Mouse (Mus musculus) effector memory CD4-positive, alpha-beta T cell, adult 7 months (primary cell): ENCODE results near the gene Cdk10. TPM values are rescaled to one million over a fixed set of nuclear protein-coding genes. Genes with fewer than 3 reads are reported as not detected.

Source experiments
- polyA plus RNA-seq: library from polyadenylated mRNA; unstranded; fragments of 100-300 nt; shearing (Covaris generic); gene quantifications from one replicate; pipeline ENCODE4 v1.2.1, GENCODE M21; 2017

The Cdk10 gene
- polyA plus RNA-seq = 16.1 TPM

DNA sequence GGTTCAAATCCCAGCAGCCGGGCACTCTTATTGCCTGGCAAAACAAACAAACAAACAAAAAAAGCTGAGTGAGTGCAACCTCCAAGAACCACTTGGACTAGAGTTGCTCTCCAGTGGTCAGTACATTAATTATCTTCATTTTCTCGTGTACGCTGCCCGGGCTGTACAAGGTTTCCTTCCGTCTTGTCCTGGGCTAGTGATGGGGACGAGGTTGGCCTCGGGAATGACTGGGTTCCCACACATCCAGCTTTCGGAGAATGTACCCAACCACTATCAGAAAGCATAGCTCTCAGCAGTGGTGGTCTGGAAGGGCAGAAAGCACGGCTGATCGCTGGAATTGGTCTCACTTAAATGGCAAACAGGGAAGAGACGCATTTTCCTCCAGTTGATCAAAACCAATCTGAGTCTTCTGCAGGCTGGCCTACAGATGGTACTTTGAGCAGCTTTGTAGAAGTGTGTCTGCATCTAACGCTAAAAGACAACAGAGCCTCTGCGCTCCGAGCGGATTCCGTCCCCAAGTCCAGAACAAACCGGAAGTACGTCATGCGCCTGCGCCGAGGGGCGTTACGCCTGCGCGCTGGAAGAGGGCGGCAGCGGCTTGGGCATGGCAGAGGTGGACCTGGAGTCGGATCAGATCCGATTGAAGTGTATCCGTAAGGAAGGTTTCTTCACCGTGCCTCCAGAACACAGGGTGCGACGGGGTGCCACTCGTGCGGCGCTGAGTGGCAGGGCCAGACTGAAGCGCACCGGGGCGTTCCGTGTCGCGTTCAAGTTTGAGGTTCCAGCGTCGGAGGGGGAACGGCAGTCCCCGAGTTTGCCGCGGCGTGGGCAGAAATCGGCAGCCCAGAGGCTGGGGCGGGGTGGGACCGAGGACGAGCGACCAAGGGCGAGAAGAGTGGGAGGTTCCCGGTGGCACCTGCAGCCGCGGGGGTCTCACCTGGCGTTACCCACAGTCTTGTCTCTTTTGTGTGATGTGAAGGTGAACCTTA is at the start of gene Cdk10:
Gene Cdk10, plus strand, starts transcription at position 565 of the 989 bp plus-strand sequence.

DNA sequence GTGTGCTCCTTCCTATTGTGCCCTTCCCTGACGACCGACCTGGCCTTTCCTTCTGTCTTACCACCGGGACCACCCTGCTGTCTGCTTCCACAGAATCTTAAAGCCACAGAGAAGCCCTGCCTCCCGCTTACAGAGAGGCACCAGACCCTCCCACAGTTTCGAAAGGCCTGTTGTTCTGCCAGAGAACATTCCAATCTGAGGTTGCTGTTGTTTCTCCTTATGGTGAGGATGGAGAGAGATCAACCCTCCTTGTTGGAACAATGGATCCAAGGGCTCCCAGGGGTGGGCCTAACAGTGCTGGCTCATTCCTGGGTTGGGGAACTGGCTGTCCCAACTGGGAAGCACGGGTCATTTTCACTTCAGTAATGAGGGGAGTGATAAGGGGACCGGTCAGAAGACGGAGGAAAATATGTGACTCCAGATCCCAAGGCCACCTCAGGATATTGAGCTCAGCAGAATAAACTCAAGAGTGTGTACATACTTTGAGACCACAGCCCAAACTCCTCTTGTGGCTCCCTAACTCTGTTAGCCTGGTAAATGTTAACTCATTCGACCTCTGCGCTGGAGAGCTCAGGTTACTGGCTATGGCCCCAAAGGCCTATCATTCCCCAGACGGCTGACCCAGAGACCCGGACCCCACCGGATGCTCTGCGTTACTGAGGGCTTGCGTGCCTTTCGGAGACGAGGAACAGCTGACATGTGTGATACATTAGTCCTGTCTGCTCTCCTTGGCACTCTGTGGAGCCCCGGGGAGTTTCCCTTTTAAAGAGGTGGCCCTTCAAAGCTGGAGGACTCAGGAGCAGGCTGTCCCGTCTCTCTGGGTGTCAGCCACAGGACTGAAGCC is 38.9 kb upstream of the Cdk10 start, which contains the start of gene Dpep1:
Gene Dpep1, plus strand, starts transcription at position 677 of the 844 bp plus-strand sequence.

DNA sequence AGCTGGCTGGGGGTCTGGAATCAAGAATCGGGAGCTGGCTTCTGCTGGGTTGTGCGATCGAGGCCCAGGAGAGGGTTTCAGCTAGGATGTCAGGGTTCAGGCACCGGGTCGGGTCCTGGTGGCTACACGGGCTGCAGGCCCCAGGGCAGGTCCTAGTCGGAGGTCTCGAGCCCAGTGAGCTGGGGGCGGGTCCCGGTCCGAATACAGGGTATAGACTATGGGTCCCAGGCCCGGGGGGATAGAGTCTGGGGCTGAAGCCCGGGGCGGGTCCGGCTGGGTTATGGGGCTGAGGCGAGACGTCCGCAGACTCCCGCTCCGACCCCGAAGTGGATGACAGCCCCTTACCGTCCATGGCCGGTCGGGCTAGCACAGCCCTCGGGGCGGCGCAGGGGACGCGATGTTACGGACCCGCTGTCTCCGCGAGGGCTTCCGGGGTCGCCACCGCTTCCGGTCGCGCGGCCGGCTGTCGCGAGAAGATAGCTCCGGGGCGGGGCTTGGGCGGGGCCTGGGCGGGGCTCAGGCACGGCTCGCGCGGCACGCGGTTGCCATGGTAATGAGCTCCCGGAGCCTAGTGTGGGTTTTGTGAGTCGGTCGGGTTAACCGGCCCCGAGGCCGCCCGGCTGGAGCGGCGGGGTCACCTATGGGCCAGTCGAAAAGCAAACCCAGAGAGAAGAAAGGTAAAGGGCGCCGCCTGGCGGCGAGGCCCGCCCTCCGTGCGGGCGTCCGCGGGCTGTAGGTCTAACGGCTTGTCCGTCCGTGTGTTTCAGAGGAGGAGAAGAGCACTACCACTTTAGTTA is 12.1 kb upstream of the Cdk10 start, which contains the start of the genes Chmp1a and Spata33:
Gene Chmp1a, minus strand, starts transcription at position 443 of the 797 bp plus-strand sequence.
Gene Spata33, plus strand, starts transcription at position 512 of the 797 bp plus-strand sequence.

DNA sequence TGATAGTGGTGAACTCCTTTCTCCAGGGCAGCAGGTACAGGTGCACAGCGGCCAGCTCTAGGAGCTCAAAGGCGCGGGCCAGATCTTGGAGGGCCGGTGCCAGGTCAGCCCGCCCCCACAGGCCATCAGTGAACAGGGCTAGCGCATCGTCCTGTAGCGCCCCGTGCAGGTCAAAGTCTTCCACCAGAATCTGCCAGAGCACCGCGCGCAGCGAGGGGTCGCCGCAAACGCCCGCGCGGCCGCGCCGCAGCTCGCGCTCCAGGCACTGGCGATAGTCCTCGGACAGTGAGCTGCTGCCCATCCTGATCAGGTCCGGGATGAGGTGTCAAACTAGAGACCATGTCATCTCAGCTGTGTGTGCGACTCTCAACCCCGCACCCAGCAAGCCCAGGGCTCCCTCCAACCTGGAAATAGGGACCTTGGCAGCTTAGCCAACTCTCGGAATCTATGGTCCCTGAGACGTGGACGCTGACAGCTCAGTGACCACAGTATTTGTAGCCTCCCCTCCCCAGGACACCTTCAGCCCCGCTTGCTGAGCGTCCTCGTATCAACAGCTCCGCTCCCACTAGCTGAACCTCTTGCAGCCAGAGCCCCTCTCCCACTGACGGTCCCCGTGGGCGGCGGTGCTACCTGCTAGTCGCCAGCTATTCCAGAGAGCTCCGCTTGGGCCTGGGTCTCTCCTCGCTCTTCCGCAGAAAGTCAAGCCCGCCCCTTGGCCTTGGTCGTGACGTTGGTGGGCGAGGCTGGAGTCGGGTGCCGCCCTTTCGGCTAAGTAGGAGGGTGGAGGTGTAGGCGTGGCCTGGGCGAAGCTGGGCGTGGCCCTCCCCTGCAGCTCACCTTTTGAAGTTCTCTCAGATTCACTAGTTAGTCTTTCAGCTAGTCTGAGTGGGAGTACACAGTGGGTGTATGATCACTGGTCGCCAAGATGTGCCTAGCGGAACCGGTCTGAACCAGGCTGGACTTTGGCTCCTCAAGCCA is 11.2 kb downstream of the Cdk10 start, which contains the start of gene Spata2l:
Gene Spata2l, minus strand, starts transcription at position 714 of the 978 bp plus-strand sequence.

DNA sequence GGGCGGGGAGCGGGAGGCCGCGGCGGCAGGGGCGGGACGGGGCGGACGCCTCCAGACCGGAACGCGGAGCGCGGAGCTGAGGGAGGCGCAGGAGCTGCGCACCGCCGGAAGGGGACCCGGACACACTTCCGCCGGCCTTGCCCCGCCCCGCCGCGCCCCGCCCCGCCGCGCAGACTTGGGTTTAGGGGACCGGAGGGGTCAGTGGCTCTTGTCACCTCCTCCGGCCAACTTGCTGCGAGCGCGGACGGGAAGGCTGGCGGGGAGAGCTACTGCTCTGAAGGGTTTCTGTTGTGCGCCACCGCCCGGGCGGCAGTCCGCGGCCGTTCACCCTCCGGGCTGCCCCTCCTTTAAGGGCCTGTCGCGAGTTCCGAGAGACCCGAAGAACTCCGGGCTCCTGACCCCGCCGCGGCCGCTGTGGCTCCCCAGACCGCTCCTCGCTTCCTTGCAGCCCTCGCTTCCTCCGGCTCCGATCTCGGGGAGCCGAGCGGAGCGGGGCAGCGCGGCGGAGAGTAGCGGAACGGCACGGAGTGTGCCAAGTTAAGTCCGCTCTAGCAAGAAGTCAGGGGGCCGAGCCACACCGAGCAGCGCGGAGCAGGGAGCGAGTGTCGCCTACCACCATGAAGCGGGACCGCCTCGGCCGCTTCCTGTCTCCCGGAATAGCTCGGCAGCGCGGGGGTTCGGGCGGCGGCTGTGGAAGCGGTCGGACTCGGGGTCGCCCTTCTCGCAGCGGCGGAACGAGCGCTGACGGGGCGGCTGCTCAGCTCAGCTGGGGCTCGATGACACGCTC is 29.6 kb downstream of the Cdk10 start, which contains the start of the genes Zfp276 and Vps9d1:
Gene Zfp276, plus strand, starts transcription at position 97 of the 787 bp plus-strand sequence.
Gene Vps9d1, minus strand, starts transcription at position 250 of the 787 bp plus-strand sequence.

Other genes with a start within 250 kb of the Cdk10 start
- 295 TPM for gene Ankrd11, start 182.6 kb upstream of the Cdk10 start, polyA plus RNA-seq
- gene Spg7, start 161.9 kb upstream of the Cdk10 start, polyA plus RNA-seq = 85.7 TPM
- gene Rpl13, start 122.5 kb upstream of the Cdk10 start, polyA plus RNA-seq = 955 TPM
- gene Cpne7, start 107.5 kb upstream of the Cdk10 start, polyA plus RNA-seq = 14.2 TPM
- 0.33 TPM for gene Sult5a1, start 66.5 kb upstream of the Cdk10 start, polyA plus RNA-seq
- not detected for gene Dpep1, start 38.6 kb upstream of the Cdk10 start, polyA plus RNA-seq
- gene Chmp1a, start 12.1 kb upstream of the Cdk10 start, polyA plus RNA-seq = 162 TPM
- gene Spata33, start 12.0 kb upstream of the Cdk10 start, polyA plus RNA-seq = not detected
- gene Spata2l, start 11.4 kb downstream of the Cdk10 start, polyA plus RNA-seq = 7.9 TPM
- gene Zfp276, start 29.4 kb downstream of the Cdk10 start, polyA plus RNA-seq = 36.7 TPM
- 16.2 TPM for gene Vps9d1, start 29.5 kb downstream of the Cdk10 start, polyA plus RNA-seq
- gene Fanca, start 93.7 kb downstream of the Cdk10 start, polyA plus RNA-seq = 5.4 TPM
- 0.54 TPM for gene Spire2, start 107.9 kb downstream of the Cdk10 start, polyA plus RNA-seq
- gene Tcf25, start 148.9 kb downstream of the Cdk10 start, polyA plus RNA-seq = 348 TPM
- 0.50 TPM for gene Mc1r, start 182.3 kb downstream of the Cdk10 start, polyA plus RNA-seq
- not detected for gene Tubb3, start 186.6 kb downstream of the Cdk10 start, polyA plus RNA-seq
- 8.2 TPM for gene Def8, start 198.7 kb downstream of the Cdk10 start, polyA plus RNA-seq